Comparison of ENCODE assay signal across 9 mouse cellular contexts in the genomic region with DNA sequence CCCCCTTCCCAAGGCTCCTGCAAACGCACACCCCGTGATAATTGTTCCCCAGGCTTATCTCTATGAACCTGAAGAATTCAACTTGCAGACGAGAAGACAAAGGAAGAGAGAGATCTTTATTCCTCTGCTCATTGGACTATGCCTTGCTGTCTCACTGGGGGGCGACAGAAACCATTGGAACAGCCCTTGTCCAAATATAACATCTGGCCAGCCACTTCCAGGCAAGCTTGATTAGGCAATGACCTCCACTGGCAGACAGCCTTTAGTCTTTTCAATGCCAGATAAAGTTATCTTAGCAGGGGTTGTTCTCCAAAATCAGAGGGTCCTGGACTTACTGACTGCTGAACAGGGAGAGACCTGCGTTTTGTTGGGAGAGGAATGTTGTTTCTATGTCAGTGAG.
A peak's percentile ranks its signal among the peaks of the same experiment; 100 is the strongest.
DNase-seq lines count a peak whose midpoint lies in the region; ATAC-seq and TF ChIP-seq lines count a peak whose summit lies in the region.
"Had no signal": no experiment of that assay in that cellular context is flagged by ENCODE, and none has a peak within 500 bp of the region (broad histone marks: within the 10 kb centered on the region; RNA-seq: fewer than 3 reads in every experiment).

No protein-coding gene starts in this region.

- no peak overlapping the region for H3K4me3 ChIP-seq in gastrocnemius, adult 2 months
- H3K4me3 ChIP-seq in liver, postnatal 0 days (ENCODE audit: low read depth, low read length) = no peak overlapping the region

- peak; percentile 43 for TF ChIP-seq CTCF in gastrocnemius, adult 2 months (IDR thresholded peaks at IDR 0.05)
- TF ChIP-seq CTCF in brain, embryonic 14.5 days (IDR thresholded peaks at IDR 0.05; ENCODE audit: borderline replicate concordance, extremely low read depth, insufficient read depth, insufficient read length) = no peak
- TF ChIP-seq CTCF in liver, postnatal 0 days (IDR thresholded peaks at IDR 0.05; ENCODE audit: low read depth) = peak; percentile 53

- ATAC-seq in liver, postnatal 0 days = no peak

- 35% methylated on average over 5 of the region's 5 CpGs for WGBS in liver, postnatal 0 days (ENCODE audit: insufficient replicate concordance)

- no peak overlapping the region for H3K9ac ChIP-seq in liver, postnatal 0 days (replicated peaks)

- no peak overlapping the region for H3K27ac ChIP-seq in gastrocnemius, adult 2 months
- no peak overlapping the region for H3K27ac ChIP-seq in liver, postnatal 0 days (ENCODE audit: low read depth)
- H3K27ac ChIP-seq: macrophage had no signal

- H3K27me3 ChIP-seq in liver, postnatal 0 days (ENCODE audit: insufficient read depth, low read length) = peaks cover 3% of the 10 kb centered on the region; the same call in 1 of the 2 replicates

- TF ChIP-seq POLR2A in brain, embryonic 14.5 days (IDR thresholded peaks at IDR 0.05; ENCODE audit: borderline replicate concordance, extremely low read depth, insufficient read depth, insufficient read length, poor library complexity, severe bottlenecking) = no peak

- H3K36me3 ChIP-seq in liver, postnatal 0 days (replicated peaks; ENCODE audit: insufficient read depth, low read length) = no peaks in the 10 kb centered on the region

- no peak overlapping the region for H3K4me2 ChIP-seq in liver, postnatal 0 days (ENCODE audit: low read depth, low read length)

- no peaks in the 10 kb centered on the region for H3K4me1 ChIP-seq in liver, postnatal 0 days (ENCODE audit: insufficient read depth)

- peak; percentile 15 for DNase-seq in gastrocnemius, adult 2 months
- DNase-seq in gastrocnemius, postnatal 36 days = no peak
- peak; percentile 18 for DNase-seq in 3T3-L1 (ENCODE audit: low read depth, low spot score)
- DNase-seq in brain, embryonic 14.5 days (ENCODE audit: low read depth) = peak; percentile 0
- peak; percentile 20 for DNase-seq in liver, postnatal 0 days
- no peak for DNase-seq in cerebellum, adult 8-10 months
- DNase-seq in right cerebral cortex, postnatal 10 days (ENCODE audit: low spot score in 2 of 2) = no peak
- DNase-seq in frontal cortex, postnatal 25 days (ENCODE audit: low spot score in 2 of 2) = no peak

- TF ChIP-seq EP300 in liver, postnatal 0 days (IDR thresholded peaks at IDR 0.05; ENCODE audit: low read depth) = no peak

- no peaks in the 10 kb centered on the region for H3K9me3 ChIP-seq in liver, postnatal 0 days (ENCODE audit: low read length)

- intact Hi-C loops in gastrocnemius, adult 2 months (cut with DNase I) = no loop called here
- intact Hi-C loops in gastrocnemius, postnatal 36 days (cut with DNase I) = loop anchor here (10.0 kb wide), 2 partner anchors 214 to 284 kb away; a partner anchor contains a TSS

Comparison
In these comparisons a context has a peak if more than half of its experiments do, and no peak if none do; other contexts are left out.
1. DNase-seq: peak in gastrocnemius, adult 2 months (single experiment), 3T3-L1 (single experiment), brain, embryonic 14.5 days (single experiment) and liver, postnatal 0 days (single experiment); none in gastrocnemius, postnatal 36 days (0 of 2), cerebellum, adult 8-10 months (single experiment), right cerebral cortex, postnatal 10 days (0 of 2) and frontal cortex, postnatal 25 days (0 of 2).